Mouse (Mus musculus) midbrain, embryonic 12.5 days (tissue): ENCODE measurements at regions not wholly inside any gene's neighbourhood (a gene's known extent, or its start where the extent isn't known, plus 50 kb on each side); places are given as distances from the start of the nearest gene placed in this dataset.

Experiments
- ATAC-seq: fragments of 200-750 bp; cut with Nextera tagmentation; 2 replicates; pipeline ENCODE4 v1.8.0; 2017; ENCODE audit warnings: low read depth, moderate TSS enrichment, moderate library complexity; ENCODE audit not compliant: low FRiP score
- H3K27ac ChIP-seq: fragments of 300-500 bp; sonication (generic); replicated peaks from 2 replicates; pipeline ENCODE4 v1.5.1; 2016; ENCODE audit warnings: mild to moderate bottlenecking
- H3K27me3 ChIP-seq: fragments of 300-500 bp; sonication (generic); 2 replicates; pipeline ENCODE4 v1.6.1; 2016; ENCODE audit warnings: mild to moderate bottlenecking
- H3K36me3 ChIP-seq: fragments of 300-500 bp; sonication (generic); 2 replicates; pipeline ENCODE4 v1.6.1; 2016
- H3K4me1 ChIP-seq: fragments of 300-500 bp; sonication (generic); 2 replicates; pipeline ENCODE4 v1.6.1; 2016
- H3K4me2 ChIP-seq: fragments of 300-500 bp; sonication (generic); replicated peaks from 2 replicates; pipeline ENCODE4 v1.6.1; 2016; ENCODE audit warnings: mild to moderate bottlenecking, moderate library complexity
- H3K4me3 ChIP-seq: fragments of 300-500 bp; sonication (generic); 2 replicates; pipeline ENCODE4 v1.5.1; 2016; ENCODE audit warnings: mild to moderate bottlenecking
- H3K9ac ChIP-seq: fragments of 300-500 bp; sonication (generic); replicated peaks from 2 replicates; pipeline ENCODE4 v1.6.1; 2016; ENCODE audit warnings: mild to moderate bottlenecking, moderate library complexity
- H3K9me3 ChIP-seq: fragments of 300-500 bp; sonication (generic); 2 replicates; pipeline ENCODE4 v1.6.1; 2016; ENCODE audit warnings: mild to moderate bottlenecking
- WGBS: fragments of 180-500 bp; shearing (Covaris S2); methylation state at CpG from one replicate; pipeline ENCODE4 v1.1.7; 2016; 5-methylcytosine and 5-hydroxymethylcytosine counted together

GRCm38 (mm10) chr2:169445877-169446276 is 141.7 kb downstream of the Gm11011 start:
- H3K36me3 ChIP-seq, result no peaks in the 10 kb centered on the region
- H3K9ac ChIP-seq, result no peak overlapping the region
- H3K4me1 ChIP-seq, result peaks cover 8% of the 10 kb centered on the region
- H3K4me2 ChIP-seq, result no peak overlapping the region
- H3K27ac ChIP-seq, result peak overlapping the region; percentile 15; the same call in 1 of the 2 replicates
- H3K9me3 ChIP-seq, result no peaks in the 10 kb centered on the region
- no peak overlapping the region for H3K4me3 ChIP-seq
- no peak for ATAC-seq
- WGBS, result 87% methylated on average over 5 of the region's 5 CpGs
- H3K27me3 ChIP-seq, result no peaks in the 10 kb centered on the region

- Histone ChIP-seq H3K27ac (peak overlapping the region; percentile 15; the same call in 1 of the 2 replicates), H3K4me3 (no peak overlapping the region), H3K4me1 (peaks cover 8% of the 10 kb centered on the region), H3K36me3 (no peaks in the 10 kb centered on the region), H3K9me3 (no peaks in the 10 kb centered on the region), H3K4me2 (no peak overlapping the region), H3K9ac (no peak overlapping the region), H3K27me3 (no peaks in the 10 kb centered on the region)
- 68% methylated on average over 12 of the region's 12 CpGs for WGBS
- no peak for ATAC-seq
These were observed 142.2 kb downstream of the Gm11011 start for GRCm38 (mm10) chr2:169445371-169445770.

- no peaks in the 10 kb centered on the region for H3K36me3 ChIP-seq
- ATAC-seq, result no peak
- no peaks in the 10 kb centered on the region for H3K27me3 ChIP-seq
- peaks cover 8% of the 10 kb centered on the region for H3K4me1 ChIP-seq
- no peak overlapping the region for H3K9ac ChIP-seq
- H3K27ac ChIP-seq, result no peak overlapping the region
- no peak overlapping the region for H3K4me3 ChIP-seq
- H3K9me3 ChIP-seq, result no peaks in the 10 kb centered on the region
- 87% methylated on average over 8 of the region's 8 CpGs for WGBS
- H3K4me2 ChIP-seq, result no peak overlapping the region
These were observed 144.3 kb downstream of the Gm11011 start for GRCm38 (mm10) chr2:169443271-169443670.

GRCm38 (mm10) chr2:169431516-169431915 is 156.0 kb downstream of the Gm11011 start:
- no peaks in the 10 kb centered on the region for H3K36me3 ChIP-seq
- no peaks in the 10 kb centered on the region for H3K4me1 ChIP-seq
- no peaks in the 10 kb centered on the region for H3K9me3 ChIP-seq
- no peak overlapping the region for H3K9ac ChIP-seq
- H3K27ac ChIP-seq, result no peak overlapping the region
- no peak overlapping the region for H3K4me2 ChIP-seq
- H3K4me3 ChIP-seq, result no peak overlapping the region
- H3K27me3 ChIP-seq, result no peaks in the 10 kb centered on the region; the same call in 1 of the 2 replicates
- WGBS, result 97% methylated on average over 8 of the region's 8 CpGs
- no peak for ATAC-seq

GRCm38 (mm10) chr2:169429411-169429810 is 158.1 kb downstream of the Gm11011 start:
- H3K36me3 ChIP-seq, result no peaks in the 10 kb centered on the region

GRCm38 (mm10) chr2:169424166-169424920 is 163.2 kb downstream of the Gm11011 start:
- Histone ChIP-seq H3K9me3 (no peaks in the 10 kb centered on the region), H3K4me2 (no peak overlapping the region), H3K36me3 (no peaks in the 10 kb centered on the region), H3K9ac (no peak overlapping the region), H3K27me3 (no peaks in the 10 kb centered on the region; the same call in 1 of the 2 replicates), H3K27ac (no peak overlapping the region), H3K4me1 (no peaks in the 10 kb centered on the region), H3K4me3 (no peak overlapping the region)
- no peak for ATAC-seq
- 83% methylated on average over 12 of the region's 12 CpGs for WGBS

More at GRCm38 (mm10) chr2:169429411-169429810, 158.1 kb downstream of the Gm11011 start:
- Histone ChIP-seq H3K9me3 (no peaks in the 10 kb centered on the region), H3K27me3 (no peaks in the 10 kb centered on the region; the same call in 1 of the 2 replicates), H3K4me1 (no peaks in the 10 kb centered on the region), H3K27ac (no peak overlapping the region), H3K9ac (no peak overlapping the region), H3K4me3 (no peak overlapping the region), H3K4me2 (no peak overlapping the region)
- no peak for ATAC-seq
- WGBS, result 91% methylated on average over 7 of the region's 7 CpGs

GRCm38 (mm10) chr2:169412361-169412760 is 175.2 kb downstream of the Gm11011 start:
- H3K9ac ChIP-seq, result no peak overlapping the region
- 69% methylated on average over 6 of the region's 6 CpGs for WGBS
- no peaks in the 10 kb centered on the region for H3K27me3 ChIP-seq
- H3K4me3 ChIP-seq, result no peak overlapping the region
- no peaks in the 10 kb centered on the region for H3K9me3 ChIP-seq
- no peak overlapping the region for H3K4me2 ChIP-seq
- ATAC-seq, result no peak
- no peak overlapping the region for H3K27ac ChIP-seq
- no peaks in the 10 kb centered on the region; the same call in 1 of the 2 replicates for H3K4me1 ChIP-seq
- H3K36me3 ChIP-seq, result no peaks in the 10 kb centered on the region

- 57% methylated on average over 3 of the region's 3 CpGs for WGBS
- Histone ChIP-seq H3K27me3 (no peaks in the 10 kb centered on the region), H3K36me3 (no peaks in the 10 kb centered on the region), H3K4me2 (no peak overlapping the region), H3K27ac (no peak overlapping the region), H3K9ac (no peak overlapping the region), H3K4me1 (peaks cover 7% of the 10 kb centered on the region), H3K4me3 (no peak overlapping the region), H3K9me3 (no peaks in the 10 kb centered on the region)
- ATAC-seq, result no peak
These were observed 177.5 kb downstream of the Gm11011 start for GRCm38 (mm10) chr2:169410080-169410479.

GRCm38 (mm10) chr2:169404908-169405690 is 182.4 kb downstream of the Gm11011 start:
- Histone ChIP-seq H3K27me3 (no peaks in the 10 kb centered on the region), H3K4me2 (peak overlapping the region; percentile 1; the same call in 1 of the 2 replicates), H3K36me3 (no peaks in the 10 kb centered on the region), H3K4me3 (no peak overlapping the region), H3K9ac (no peak overlapping the region), H3K4me1 (peaks cover 18% of the 10 kb centered on the region), H3K27ac (peak overlapping the region; percentile 84), H3K9me3 (0 out of 2 replicates have a peak, but pooled peaks cover 3% of the 10 kb centered on the region)
- WGBS, result 15% methylated on average over 5 of the region's 6 CpGs
- peak; percentile 94 for ATAC-seq

- ATAC-seq, result no peak
These were observed 189.8 kb downstream of the Gm11011 start for GRCm38 (mm10) chr2:169397758-169398157.

GRCm38 (mm10) chr2:169397013-169397412 is 190.5 kb downstream of the Gm11011 start:
- WGBS, result 79% methylated on average over 4 of the region's 4 CpGs
- H3K4me3 ChIP-seq, result no peak overlapping the region
- H3K36me3 ChIP-seq, result no peaks in the 10 kb centered on the region
- no peak overlapping the region for H3K9ac ChIP-seq
- no peak overlapping the region for H3K4me2 ChIP-seq
- H3K9me3 ChIP-seq, result no peaks in the 10 kb centered on the region
- no peak for ATAC-seq
- H3K4me1 ChIP-seq, result no peaks in the 10 kb centered on the region
- H3K27me3 ChIP-seq, result no peaks in the 10 kb centered on the region
- H3K27ac ChIP-seq, result no peak overlapping the region

More at GRCm38 (mm10) chr2:169397758-169398157, 189.8 kb downstream of the Gm11011 start:
- no peaks in the 10 kb centered on the region for H3K36me3 ChIP-seq
- 81% methylated on average over 6 of the region's 6 CpGs for WGBS
- H3K27me3 ChIP-seq, result no peaks in the 10 kb centered on the region
- no peak overlapping the region for H3K9ac ChIP-seq
- H3K4me1 ChIP-seq, result no peaks in the 10 kb centered on the region
- H3K9me3 ChIP-seq, result 0 out of 2 replicates have a peak, but pooled peaks cover under 1% of the 10 kb centered on the region
- H3K4me3 ChIP-seq, result no peak overlapping the region
- H3K27ac ChIP-seq, result no peak overlapping the region
- no peak overlapping the region for H3K4me2 ChIP-seq

- H3K27me3 ChIP-seq, result no peaks in the 10 kb centered on the region
- H3K27ac ChIP-seq, result no peak overlapping the region
- 88% methylated on average over 4 of the region's 4 CpGs for WGBS
- no peak overlapping the region for H3K4me2 ChIP-seq
- H3K4me3 ChIP-seq, result no peak overlapping the region
- no peaks in the 10 kb centered on the region for H3K9me3 ChIP-seq
- H3K36me3 ChIP-seq, result no peaks in the 10 kb centered on the region
- no peak for ATAC-seq
- H3K9ac ChIP-seq, result no peak overlapping the region
- no peaks in the 10 kb centered on the region for H3K4me1 ChIP-seq
These were observed 191.3 kb downstream of the Gm11011 start for GRCm38 (mm10) chr2:169396294-169396693.
